In the genomic region with DNA sequence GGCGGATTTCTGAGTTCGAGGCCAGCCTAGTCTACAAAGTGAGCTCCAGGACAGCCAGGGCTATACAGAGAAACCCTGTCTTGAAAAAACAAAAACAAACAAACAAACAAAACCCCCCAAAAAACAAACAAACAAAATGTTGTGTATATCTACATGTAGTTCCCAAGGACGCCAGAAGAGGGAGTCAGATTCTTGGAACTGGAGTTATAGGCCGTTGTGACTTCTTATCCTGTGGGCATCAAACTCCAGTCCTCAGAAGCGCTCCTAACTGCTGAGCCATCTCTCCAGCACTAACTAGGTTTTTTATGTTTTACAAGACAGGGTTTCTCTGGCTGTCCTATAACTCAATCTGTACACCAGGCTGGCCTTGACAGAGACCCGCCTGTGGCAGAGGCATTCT, we compare ENCODE assay signal across 14 mouse cellular contexts. TPM values are rescaled to one million over a fixed set of nuclear protein-coding genes. Genes with fewer than 3 reads are reported as not detected.
DNase-seq lines count a peak whose midpoint lies in the region; ATAC-seq and TF ChIP-seq lines count a peak whose summit lies in the region.
"Had no signal": no experiment of that assay in that cellular context is flagged by ENCODE, and none has a peak within 500 bp of the region (broad histone marks: within the 10 kb centered on the region; RNA-seq: fewer than 3 reads in every experiment).

No protein-coding gene starts in this region.

- 66% methylated on average over 6 of the region's 6 CpGs for WGBS in liver, adult 2 months
- 47% methylated on average over 6 of the region's 6 CpGs for WGBS in liver, embryonic 11.5 days

- no peaks in the 10 kb centered on the region for H3K27me3 ChIP-seq in liver, adult 2 months (ENCODE audit: control insufficient read depth, insufficient read depth, low read length)
- no peaks in the 10 kb centered on the region for H3K27me3 ChIP-seq in liver, embryonic 11.5 days (replicated peaks; ENCODE audit: control insufficient read depth, insufficient read depth, low read length)
- no peaks in the 10 kb centered on the region for H3K27me3 ChIP-seq in MEL (ENCODE audit: control insufficient read depth in 1 of 2, insufficient read depth in 2 of 2, low read length in 2 of 2)
- H3K27me3 ChIP-seq: kidney, embryonic 15.5 days; limb, embryonic 13.5 days; Patski had no signal

- H3K4me2 ChIP-seq in liver, embryonic 11.5 days: no peak overlapping the region
- H3K4me2 ChIP-seq: heart, embryonic 11.5 days; kidney, embryonic 15.5 days; limb, embryonic 13.5 days had no signal

- H3K4me3 ChIP-seq in liver, adult 2 months (ENCODE audit: insufficient read depth, low read depth, low read length): no peak overlapping the region
- H3K4me3 ChIP-seq in liver, embryonic 11.5 days (ENCODE audit: low read depth, low read length): no peak overlapping the region
- H3K4me3 ChIP-seq in MEL (ENCODE audit: control insufficient read depth in 1 of 2, insufficient read depth in 1 of 2, low read depth in 2 of 2, low read length in 2 of 2): no peak overlapping the region
- H3K4me3 ChIP-seq: kidney, embryonic 15.5 days; limb, embryonic 13.5 days had no signal

- H3K9ac ChIP-seq in liver, adult 2 months (ENCODE audit: low read depth, low read length): no peak overlapping the region
- no peak overlapping the region for H3K9ac ChIP-seq in liver, embryonic 11.5 days (ENCODE audit: low read depth, low read length)
- H3K9ac ChIP-seq in MEL (ENCODE audit: control insufficient read depth, low read depth, low read length, poor library complexity, severe bottlenecking): no peak overlapping the region
- H3K9ac ChIP-seq: kidney, embryonic 15.5 days; limb, embryonic 13.5 days had no signal

- no peaks in the 10 kb centered on the region for H3K4me1 ChIP-seq in liver, adult 2 months (ENCODE audit: control insufficient read depth, insufficient read depth, low read length)
- H3K4me1 ChIP-seq in liver, embryonic 11.5 days (replicated peaks; ENCODE audit: control insufficient read depth, insufficient read depth, low read length): peaks cover 3% of the 10 kb centered on the region; the same call in 1 of the 2 replicates
- H3K4me1 ChIP-seq in MEL (ENCODE audit: control insufficient read depth in 1 of 2, insufficient read depth in 2 of 2, low read length in 2 of 2): no peaks in the 10 kb centered on the region

- H3K9me3 ChIP-seq in liver, embryonic 11.5 days (ENCODE audit: control insufficient read depth, low read length): no peaks in the 10 kb centered on the region
- H3K9me3 ChIP-seq in MEL (replicated peaks; ENCODE audit: insufficient read depth, low read length): no peaks in the 10 kb centered on the region
- H3K9me3 ChIP-seq: kidney, embryonic 15.5 days; limb, embryonic 13.5 days had no signal

- no peak for TF ChIP-seq POLR2A in liver, adult 2 months (IDR thresholded peaks at IDR 0.05; ENCODE audit: extremely low read depth, insufficient read depth, low read length)
- no peak for TF ChIP-seq POLR2A in MEL (IDR thresholded peaks at IDR 0.05; ENCODE audit: control insufficient read depth in 1 of 2, insufficient read depth in 1 of 2, low read depth in 1 of 2, low read length in 2 of 2, poor library complexity in 1 of 2)

- TF ChIP-seq RAD21 in MEL (IDR thresholded peaks at IDR 0.05; ENCODE audit: low read depth, low read length): peak; percentile 38

- no peaks in the 10 kb centered on the region for H3K79me2 ChIP-seq in liver, adult 2 months (ENCODE audit: control insufficient read depth, insufficient read depth, low read length)
- H3K79me2 ChIP-seq in MEL (ENCODE audit: control insufficient read depth, insufficient read depth, low read length, poor library complexity): no peaks in the 10 kb centered on the region

- TF ChIP-seq EP300 in MEL (IDR thresholded peaks at IDR 0.05; ENCODE audit: low read depth in 1 of 2, low read length in 2 of 2): no peak

- ATAC-seq in liver, embryonic 11.5 days (replicated peaks; ENCODE audit: low FRiP score): no peak
- ATAC-seq: Patski had no signal

- peak; percentile 7; the same call in 1 of the 2 replicates for TF ChIP-seq CTCF in liver, adult 2 months (IDR thresholded peaks at IDR 0.05; ENCODE audit: low read depth, low read length)
- TF ChIP-seq CTCF in MEL (IDR thresholded peaks at IDR 0.05 in 2 of 3, conservative IDR thresholded peaks at IDR 0.05 in 1 of 3; ENCODE audit: control insufficient read depth in 1 of 3, insufficient read depth in 1 of 3, low read depth in 2 of 3, low read length in 3 of 3, poor library complexity in 1 of 3, severe bottlenecking in 1 of 3): peak; percentile 23 to 60 (median 56); a peak in 4 of 6 replicates

- no peak overlapping the region for H3K27ac ChIP-seq in liver, adult 2 months (replicated peaks; ENCODE audit: insufficient read depth, low read depth, low read length)
- H3K27ac ChIP-seq in liver, embryonic 11.5 days (ENCODE audit: low read depth, low read length): no peak overlapping the region
- no peak overlapping the region for H3K27ac ChIP-seq in MEL (ENCODE audit: control insufficient read depth, low read depth, low read length)
- H3K27ac ChIP-seq: kidney, embryonic 15.5 days; limb, embryonic 13.5 days had no signal

- no peaks in the 10 kb centered on the region for H3K36me3 ChIP-seq in liver, adult 2 months (ENCODE audit: control insufficient read depth, insufficient read depth, low read length)
- no peaks in the 10 kb centered on the region for H3K36me3 ChIP-seq in liver, embryonic 11.5 days (ENCODE audit: control insufficient read depth, insufficient read depth, low read length)
- no peaks in the 10 kb centered on the region for H3K36me3 ChIP-seq in MEL (ENCODE audit: control insufficient read depth in 1 of 2, insufficient read depth in 2 of 2, low read length in 2 of 2)
- H3K36me3 ChIP-seq: kidney, embryonic 15.5 days had no signal

- peak; percentile 35 for DNase-seq in embryo, embryonic 10 days (ENCODE audit: low spot score)
- DNase-seq in embryo, embryonic 11 days: no peak
- DNase-seq in liver, adult 2 months (ENCODE audit: extremely low read depth, low read depth, low spot score): peak; percentile 7
- no peak for DNase-seq in liver, embryonic 11.5 days (ENCODE audit: low spot score)
- DNase-seq in MEL (ENCODE audit: low read depth, low spot score): peak; percentile 45
- peak; percentile 35 for DNase-seq in mesoderm, embryonic 11.5 days (ENCODE audit: low read depth, low spot score)
- no peak for DNase-seq in left cerebral cortex, adult 8-10 months (ENCODE audit: low spot score in 2 of 2)
- DNase-seq in spleen, adult 12 weeks (ENCODE audit: low spot score): no peak
- DNase-seq: right cerebral cortex, adult 18-20 months; thymus, adult 2 months had no signal

TF ChIP-seq in MEL, 35 proteins besides CTCF, POLR2A, EP300 and RAD21:
- TF ChIP-seq JUND (IDR thresholded peaks at IDR 0.05; ENCODE audit: low read depth, low read length) (no peak), NRF1 (IDR thresholded peaks at IDR 0.05; ENCODE audit: insufficient read depth, low read depth, low read length, poor library complexity, severe bottlenecking) (no peak), CHD1 (IDR thresholded peaks at IDR 0.05; ENCODE audit: low read depth, low read length) (no peak), SMC3 (IDR thresholded peaks at IDR 0.05; ENCODE audit: low read depth, low read length) (peak; percentile 53)

RNA-seq across cellular contexts. Expression of gene Cfap157, which starts 2.9 kb away (rescaled TPM):
- not detected in 2 replicates for total RNA-seq in liver, adult 2 months (2014; rRNA removed)
- not detected in 2 replicates for polyA plus RNA-seq in liver, adult 2 months (2012; rRNA removed)
- 0.30 and 0.79 TPM in 2 replicates for polyA plus RNA-seq in liver, embryonic 11.5 days (2014; fragmentation: Nextera tagmentation; extraction: Ambion mirVana)
- total RNA-seq in MEL (2012; rRNA removed): 0.12 and 0.13 TPM in 2 replicates
- polyA plus RNA-seq in MEL (2012; ENCODE audit: insufficient read depth in 1 of 2, insufficient read length in 2 of 2, low read depth in 1 of 2, low replicate concordance in 2 of 2, missing spikeins in 1 of 2): 1 to 10 TPM in 1 of 2 experiments, not detected in 1; 2.3 TPM
- total RNA-seq in left cerebral cortex, adult 8-10 months (2022): 1 to 10 TPM in 1 of 4 experiments, under 1 TPM in 2, not detected in 1; 0.27 to 1.0 (median 0.66) TPM

RNA-seq across cellular contexts. Expression of gene Ptrh1, which starts 11.6 kb away (rescaled TPM):
- total RNA-seq in liver, adult 2 months (2014; rRNA removed): 1.2 and 1.5 TPM in 2 replicates
- 2.3 and 2.8 TPM in 2 replicates for polyA plus RNA-seq in liver, adult 2 months (2012; rRNA removed)
- polyA plus RNA-seq in liver, embryonic 11.5 days (2014; fragmentation: Nextera tagmentation; extraction: Ambion mirVana): 4.9 and 5.8 TPM in 2 replicates
- 18.0 and 27.9 TPM in 2 replicates for total RNA-seq in MEL (2012; rRNA removed)
- polyA plus RNA-seq in MEL (2012; ENCODE audit: insufficient read depth in 1 of 2, insufficient read length in 2 of 2, low read depth in 1 of 2, low replicate concordance in 2 of 2, missing spikeins in 1 of 2): 10 to 100 TPM in 1 of 2 experiments, not detected in 1; 12.3 TPM
- 1 to 10 TPM; 6.4 to 9.2 (median 7.7) TPM for total RNA-seq in left cerebral cortex, adult 8-10 months (2022)

RNA-seq across cellular contexts. Expression of gene Ttc16, which starts 11.7 kb away (rescaled TPM):
- total RNA-seq in liver, adult 2 months (2014; rRNA removed): under 0.01 and 0.07 TPM in 2 replicates
- polyA plus RNA-seq in liver, adult 2 months (2012; rRNA removed): 0.10 and 0.22 TPM in 2 replicates
- 0.30 and 0.31 TPM in 2 replicates for polyA plus RNA-seq in liver, embryonic 11.5 days (2014; fragmentation: Nextera tagmentation; extraction: Ambion mirVana)
- total RNA-seq in MEL (2012; rRNA removed): 0.26 and 0.69 TPM in 2 replicates
- under 1 TPM in 1 of 2 experiments, not detected in 1; 0.35 TPM for polyA plus RNA-seq in MEL (2012; ENCODE audit: insufficient read depth in 1 of 2, insufficient read length in 2 of 2, low read depth in 1 of 2, low replicate concordance in 2 of 2, missing spikeins in 1 of 2)
- total RNA-seq in left cerebral cortex, adult 8-10 months (2022): under 1 TPM; 0.18 to 0.81 (median 0.53) TPM

RNA-seq across cellular contexts. Expression of gene Tor2a, which starts 30.1 kb away (rescaled TPM):
- 26.6 and 35.6 TPM in 2 replicates for total RNA-seq in liver, adult 2 months (2014; rRNA removed)
- polyA plus RNA-seq in liver, adult 2 months (2012; rRNA removed): 72.6 and 77.4 TPM in 2 replicates
- 57.2 and 60.5 TPM in 2 replicates for polyA plus RNA-seq in liver, embryonic 11.5 days (2014; fragmentation: Nextera tagmentation; extraction: Ambion mirVana)
- total RNA-seq in MEL (2012; rRNA removed): 46.6 and 54.7 TPM in 2 replicates
- 10 to 100 TPM in 1 of 2 experiments, not detected in 1; 62.2 TPM for polyA plus RNA-seq in MEL (2012; ENCODE audit: insufficient read depth in 1 of 2, insufficient read length in 2 of 2, low read depth in 1 of 2, low replicate concordance in 2 of 2, missing spikeins in 1 of 2)
- 10 to 100 TPM; 27.7 to 32.6 (median 29.9) TPM for total RNA-seq in left cerebral cortex, adult 8-10 months (2022)

RNA-seq across cellular contexts. Expression of gene 6330409D20Rik, which starts 46.4 kb away (rescaled TPM):
- not detected in 2 replicates for total RNA-seq in liver, adult 2 months (2014; rRNA removed)
- polyA plus RNA-seq in liver, adult 2 months (2012; rRNA removed): not detected in 2 replicates
- polyA plus RNA-seq in liver, embryonic 11.5 days (2014; fragmentation: Nextera tagmentation; extraction: Ambion mirVana): 0.22 TPM in 1 of 2 replicates, not detected in the other
- not detected in 2 replicates for total RNA-seq in MEL (2012; rRNA removed)
- polyA plus RNA-seq in MEL (2012; ENCODE audit: insufficient read depth in 1 of 2, insufficient read length in 2 of 2, low read depth in 1 of 2, low replicate concordance in 2 of 2, missing spikeins in 1 of 2): not detected
- 1 to 10 TPM; 2.0 to 2.8 (median 2.3) TPM for total RNA-seq in left cerebral cortex, adult 8-10 months (2022)
- polyA plus RNA-seq: kidney, embryonic 15.5 days; Patski had no signal

Comparison
In these comparisons a context has a peak if more than half of its experiments do, and no peak if none do; other contexts are left out.
1. DNase-seq: peak in embryo, embryonic 10 days (single experiment), liver, adult 2 months (single experiment), MEL (single experiment) and mesoderm, embryonic 11.5 days (single experiment); none in embryo, embryonic 11 days (single experiment), liver, embryonic 11.5 days (single experiment), left cerebral cortex, adult 8-10 months (0 of 2) and spleen, adult 12 weeks (single experiment).